Mouse (Mus musculus) mature B cell (primary cell): ENCODE measurements around the gene Olfr1393.
"Not testable (repeated sequence)": the region's sequence is repeated elsewhere in the genome, so short reads cannot be mapped to it uniquely, and the experiment has no call there.

Experiments used
- in situ Hi-C: fragments of 300-500 bp; cut with MboI; formaldehyde crosslinking; loops from 2 replicates; pipeline ENCODE4 v1.14.3; 2019

The Olfr1393 gene

DNA sequence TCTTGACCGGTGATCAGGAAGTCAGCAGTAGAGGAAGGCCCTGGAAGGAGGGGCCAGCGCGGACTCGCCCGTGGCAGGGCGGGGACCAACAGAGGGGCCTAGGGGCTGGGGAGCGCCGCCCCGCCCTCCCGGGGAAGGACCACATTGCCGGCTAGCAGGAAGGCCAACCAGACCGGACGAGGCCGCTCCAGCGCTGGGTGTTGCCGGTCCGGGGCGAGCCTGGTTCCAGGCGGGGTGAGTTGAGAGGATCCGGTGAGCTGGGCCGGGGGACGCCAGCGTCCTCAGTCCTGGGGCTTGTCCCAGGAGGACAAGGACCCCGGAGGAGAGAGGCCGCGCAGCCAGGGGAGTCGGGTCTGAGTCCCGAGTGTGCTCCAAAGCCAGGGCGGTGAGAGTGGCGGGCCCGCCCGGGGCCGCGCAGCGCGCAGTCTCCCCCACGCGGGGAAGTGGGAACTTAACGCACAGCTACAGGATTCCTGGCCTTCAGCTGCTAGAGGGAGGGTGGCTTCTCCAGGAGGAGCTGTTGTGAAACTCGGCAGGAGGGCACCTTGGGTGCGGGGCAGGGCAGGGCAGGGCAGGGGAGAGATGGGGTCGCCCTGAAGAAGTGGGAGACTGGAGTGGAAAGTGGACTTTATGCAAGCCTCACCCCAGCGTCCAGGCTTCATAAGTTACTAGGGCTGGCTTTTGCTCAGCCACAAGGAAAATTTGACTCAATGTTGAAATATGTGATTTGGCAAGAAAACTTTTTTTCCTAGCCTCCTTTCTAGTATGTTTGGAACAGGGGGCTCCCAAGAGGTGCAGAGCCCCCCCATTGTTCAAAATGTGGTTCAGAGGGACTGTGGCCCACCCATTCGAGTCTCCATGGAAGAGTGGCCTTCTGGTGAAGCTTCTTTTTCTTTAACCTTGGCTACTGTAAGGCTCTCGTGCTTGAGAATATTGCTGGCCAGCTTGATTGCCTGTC is 27.4 kb upstream of the Olfr1393 start:
- in situ Hi-C loops, result no loop called here

DNA sequence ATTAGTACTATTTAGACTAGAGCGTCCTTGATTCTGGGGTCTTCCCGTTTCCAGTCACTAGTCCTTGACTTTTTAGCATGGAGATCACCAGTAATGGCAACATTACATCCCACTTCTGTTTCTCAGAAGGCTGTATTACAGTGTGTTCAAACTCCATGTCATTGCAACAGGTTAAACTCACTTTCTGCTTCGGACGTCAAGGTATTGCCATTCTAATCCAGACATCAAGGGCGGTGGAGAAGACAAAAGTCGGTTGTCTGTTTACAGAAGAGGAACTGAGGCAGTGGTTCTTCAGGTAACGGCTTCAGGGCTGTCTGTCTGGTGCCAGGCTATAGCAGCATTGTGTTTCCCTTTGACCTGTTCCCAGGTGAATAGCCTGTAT is 26.7 kb upstream of the Olfr1393 start:
- in situ Hi-C loops, result no loop called here

DNA sequence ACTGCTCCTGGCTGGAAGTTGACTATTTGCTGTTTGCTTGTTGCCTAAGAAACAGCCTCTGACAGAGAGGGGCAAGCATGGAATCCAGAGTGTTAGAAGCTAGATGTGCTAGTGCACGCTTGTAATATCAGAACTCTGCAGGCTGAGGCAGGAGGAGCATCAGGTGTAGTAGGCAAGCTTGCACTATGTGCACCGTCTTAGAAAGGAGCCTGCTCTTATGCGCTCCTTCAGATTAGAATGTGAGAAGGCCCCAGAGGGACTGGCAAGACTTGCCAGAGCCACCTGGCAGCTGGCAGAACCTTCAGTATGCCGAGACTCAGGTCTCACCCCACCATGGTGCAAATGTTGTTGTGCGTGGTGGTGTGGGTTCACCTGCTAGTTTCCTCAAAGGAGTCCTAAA is 26.1 kb upstream of the Olfr1393 start:
- in situ Hi-C loops, result no loop called here

DNA sequence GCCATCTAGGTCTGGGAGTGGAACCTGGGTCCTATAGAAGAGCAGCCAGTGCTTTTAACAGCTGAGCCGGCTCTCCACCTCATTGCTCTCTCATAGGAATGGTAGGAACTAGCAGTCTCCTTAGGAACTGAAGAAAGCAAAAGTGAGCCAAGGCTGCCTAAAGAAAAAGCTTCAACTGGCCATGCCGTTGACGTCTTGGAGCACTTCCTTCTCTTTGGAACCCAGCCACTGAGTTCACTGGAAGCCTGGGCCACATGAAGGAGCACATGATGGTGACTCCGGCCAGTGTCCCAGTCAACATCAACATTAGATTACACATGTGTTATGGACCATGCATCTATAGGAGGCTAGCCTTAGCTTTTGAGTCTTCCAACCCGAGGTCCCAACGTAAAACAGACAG is 25.1 kb upstream of the Olfr1393 start:
- in situ Hi-C loops, result no loop called here

DNA sequence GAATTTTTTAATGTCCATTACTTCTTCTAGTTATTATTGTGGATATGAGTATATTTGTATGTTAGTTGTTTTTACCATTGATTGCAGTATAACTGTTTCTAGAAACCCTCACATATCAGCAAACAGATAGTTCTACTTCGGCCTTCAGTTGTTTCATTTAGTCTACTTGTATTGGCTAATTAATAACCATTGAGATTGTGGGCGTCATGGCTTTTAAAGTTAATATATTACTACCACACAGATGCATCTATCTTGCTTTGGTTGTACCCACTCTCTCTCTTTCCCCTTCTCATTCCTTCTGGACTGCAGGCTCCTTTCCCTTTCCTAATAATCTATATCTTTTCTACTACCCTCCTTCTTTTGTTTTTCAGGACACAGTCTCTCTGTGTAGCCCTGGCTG is 18.8 kb upstream of the Olfr1393 start:
- in situ Hi-C loops, result no loop called here

DNA sequence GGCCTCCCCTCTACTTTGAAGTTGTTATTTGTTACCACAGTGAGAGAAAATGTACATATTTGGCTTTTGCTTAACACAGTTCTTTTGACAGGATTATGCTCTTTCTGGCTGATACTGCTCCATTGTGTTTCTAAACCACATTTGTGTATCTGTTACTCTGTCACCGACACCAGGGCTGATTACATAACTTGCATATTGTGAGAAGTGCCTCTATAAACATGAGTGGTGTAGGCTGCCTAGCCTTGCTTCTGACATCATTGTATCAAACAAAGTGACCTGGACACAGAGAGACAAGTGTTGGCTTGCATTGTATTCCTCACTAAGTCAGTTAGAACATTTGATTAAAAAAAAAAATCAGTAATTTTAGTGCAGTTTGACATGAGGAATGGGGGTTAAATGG is 18.3 kb upstream of the Olfr1393 start:
- in situ Hi-C loops, result no loop called here

DNA sequence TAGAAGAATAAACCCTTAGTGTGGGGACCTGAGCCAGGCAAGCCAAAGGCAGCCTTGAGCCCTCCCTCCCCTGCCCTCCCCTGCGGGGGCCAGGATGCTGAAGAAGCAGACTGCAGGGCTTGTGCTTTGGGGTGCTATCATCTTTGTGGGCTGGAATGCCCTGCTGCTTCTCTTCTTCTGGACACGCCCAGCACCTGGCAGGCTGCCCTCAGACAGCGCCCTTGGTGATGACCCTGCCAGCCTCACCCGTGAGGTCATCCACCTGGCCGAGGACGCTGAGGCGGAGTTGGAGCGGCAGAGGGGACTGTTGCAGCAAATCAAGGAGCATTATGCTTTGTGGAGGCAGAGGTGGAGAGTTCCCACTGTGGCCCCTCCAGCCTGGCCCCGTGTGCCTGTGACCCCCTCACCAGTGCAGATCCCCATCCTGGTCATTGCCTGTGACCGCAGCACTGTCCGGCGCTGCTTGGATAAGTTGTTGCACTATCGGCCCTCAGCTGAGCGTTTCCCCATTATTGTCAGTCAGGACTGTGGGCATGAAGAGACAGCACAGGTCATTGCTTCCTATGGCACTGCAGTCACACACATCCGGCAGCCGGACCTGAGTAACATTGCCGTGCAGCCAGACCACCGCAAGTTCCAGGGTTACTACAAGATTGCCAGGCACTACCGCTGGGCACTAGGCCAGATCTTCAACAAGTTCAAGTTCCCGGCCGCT is 17.3 kb upstream of the Olfr1393 start:
- in situ Hi-C loops, result no loop called here

DNA sequence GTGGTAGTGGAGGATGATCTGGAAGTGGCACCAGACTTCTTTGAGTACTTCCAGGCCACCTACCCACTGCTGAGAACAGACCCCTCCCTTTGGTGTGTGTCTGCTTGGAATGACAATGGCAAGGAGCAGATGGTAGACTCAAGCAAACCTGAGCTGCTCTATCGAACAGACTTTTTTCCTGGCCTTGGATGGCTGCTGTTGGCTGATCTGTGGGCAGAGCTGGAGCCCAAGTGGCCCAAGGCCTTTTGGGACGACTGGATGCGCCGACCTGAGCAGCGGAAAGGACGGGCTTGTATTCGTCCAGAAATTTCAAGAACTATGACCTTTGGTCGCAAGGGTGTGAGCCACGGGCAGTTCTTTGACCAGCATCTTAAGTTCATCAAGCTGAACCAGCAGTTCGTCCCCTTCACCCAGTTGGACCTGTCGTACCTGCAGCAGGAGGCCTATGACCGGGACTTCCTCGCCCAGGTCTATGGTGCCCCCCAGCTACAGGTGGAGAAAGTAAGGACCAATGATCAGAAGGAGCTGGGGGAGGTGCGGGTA is 16.7 kb upstream of the Olfr1393 start:
- in situ Hi-C loops, result no loop called here

DNA sequence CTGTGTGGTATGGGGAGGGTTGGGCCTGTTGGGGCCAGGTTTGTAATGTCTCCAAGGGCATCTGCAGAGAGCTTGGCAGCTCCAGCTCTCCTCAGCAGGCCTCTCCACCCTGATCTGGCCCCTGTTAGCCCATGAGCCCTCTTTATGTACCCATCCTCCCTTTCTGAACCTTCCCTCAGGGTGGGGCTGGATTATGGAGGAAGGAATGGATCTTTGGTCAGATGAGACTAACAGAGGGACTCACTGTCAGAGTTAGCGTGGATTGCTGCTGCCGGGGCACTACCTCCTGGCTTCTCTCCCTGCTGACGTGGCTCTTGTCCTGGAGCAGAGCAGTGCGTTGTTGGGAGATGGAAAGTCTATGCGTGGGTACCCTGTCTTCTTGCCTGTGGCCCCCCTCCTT is 15.8 kb upstream of the Olfr1393 start:
- in situ Hi-C loops, result no loop called here

DNA sequence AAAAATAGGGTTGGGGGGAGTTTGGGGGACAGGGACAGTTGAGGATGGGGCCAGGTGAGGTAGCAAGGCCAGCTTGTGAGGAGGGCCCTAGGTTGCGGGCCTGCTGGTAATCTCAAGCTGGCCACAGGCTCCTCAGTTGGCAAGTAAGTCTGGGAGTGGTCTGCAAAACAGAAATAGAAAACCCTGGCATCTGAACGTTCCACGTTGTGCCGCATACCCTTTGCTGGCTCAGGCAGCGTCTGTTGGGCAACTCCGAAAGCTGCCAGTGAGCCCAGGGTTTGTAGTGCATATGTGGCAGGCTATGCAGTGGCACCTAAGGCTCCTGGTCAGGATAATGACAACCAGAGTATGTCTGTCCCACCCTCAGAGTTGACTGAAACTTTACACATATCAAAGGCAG is 15.0 kb upstream of the Olfr1393 start:
- in situ Hi-C loops, result no loop called here

DNA sequence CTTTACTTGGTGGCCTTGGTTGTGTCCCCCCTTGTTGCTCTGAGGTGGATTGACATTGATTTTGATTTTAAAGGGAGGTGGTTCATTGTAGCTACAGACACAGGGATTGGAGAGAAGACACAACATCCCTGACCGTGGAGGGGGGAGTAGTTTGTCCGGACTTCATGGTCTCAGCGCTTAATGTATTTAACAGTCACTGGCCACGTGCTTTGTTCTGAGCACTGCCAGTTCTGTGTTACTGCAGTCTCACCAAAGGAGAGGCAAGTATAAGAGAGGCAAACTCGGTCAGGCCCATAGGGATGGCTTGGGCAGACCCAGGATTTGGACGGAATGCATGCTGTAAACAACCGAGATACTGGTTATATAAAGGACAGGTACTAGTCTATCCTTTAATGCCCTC is 14.0 kb upstream of the Olfr1393 start:
- in situ Hi-C loops, result no loop called here

DNA sequence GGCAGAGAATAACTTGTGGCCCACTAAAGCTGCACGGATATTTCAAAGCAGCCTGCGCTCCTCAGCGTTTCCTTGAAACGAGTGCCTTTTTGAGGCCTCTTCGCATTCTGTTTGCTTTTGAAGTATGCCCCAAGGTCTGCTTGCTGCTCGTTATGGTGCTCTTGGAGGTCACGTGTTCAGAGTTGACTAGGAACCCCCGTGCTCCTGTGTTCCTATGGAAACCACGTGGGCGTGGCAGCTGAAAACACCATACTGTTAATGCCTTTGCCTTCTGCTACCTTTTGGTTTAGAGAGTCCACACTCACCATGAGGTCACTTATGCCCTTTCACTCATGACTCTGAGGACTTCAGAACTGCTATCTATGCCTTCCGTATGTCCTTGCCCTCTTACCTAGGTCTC is 13.5 kb upstream of the Olfr1393 start:
- in situ Hi-C loops, result no loop called here

DNA sequence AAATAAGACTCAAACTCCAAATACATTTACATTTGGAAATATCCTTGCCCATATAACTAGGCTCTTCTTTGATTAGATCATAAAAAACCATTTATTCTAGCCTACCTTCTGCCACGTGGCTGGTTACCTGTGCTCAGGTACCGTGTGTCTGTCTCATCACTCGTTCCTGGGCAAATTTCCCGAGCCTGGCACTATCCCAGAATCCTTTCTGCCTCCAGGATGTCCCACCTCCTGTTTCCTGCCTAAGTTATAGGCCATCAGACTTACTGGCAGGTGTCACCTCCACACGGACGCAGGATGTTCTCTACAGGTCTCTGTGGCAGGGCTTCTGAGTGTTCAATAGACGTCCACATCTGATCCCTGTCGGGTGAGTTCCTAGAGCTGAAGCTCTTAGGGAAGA is 13.0 kb upstream of the Olfr1393 start:
- in situ Hi-C loops, result no loop called here

DNA sequence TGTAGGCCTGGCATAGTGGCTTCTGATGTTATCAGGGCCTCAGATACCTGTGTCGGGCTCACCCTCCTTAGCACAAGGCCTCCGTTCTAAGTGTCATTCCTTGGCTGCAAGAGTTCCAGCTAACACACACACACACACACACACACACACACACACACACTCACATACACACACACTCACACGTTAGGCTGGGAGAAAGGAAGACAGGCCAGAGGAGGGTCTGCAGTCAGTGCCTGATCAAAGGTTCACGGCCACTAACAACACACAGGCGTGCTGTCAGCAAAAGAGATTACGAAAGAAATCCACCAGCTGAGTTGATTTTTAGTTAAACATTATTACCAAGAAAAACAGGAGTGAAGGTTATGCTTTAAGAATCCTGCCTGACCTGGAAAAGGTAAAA is 11.4 kb upstream of the Olfr1393 start:
- in situ Hi-C loops, result no loop called here

DNA sequence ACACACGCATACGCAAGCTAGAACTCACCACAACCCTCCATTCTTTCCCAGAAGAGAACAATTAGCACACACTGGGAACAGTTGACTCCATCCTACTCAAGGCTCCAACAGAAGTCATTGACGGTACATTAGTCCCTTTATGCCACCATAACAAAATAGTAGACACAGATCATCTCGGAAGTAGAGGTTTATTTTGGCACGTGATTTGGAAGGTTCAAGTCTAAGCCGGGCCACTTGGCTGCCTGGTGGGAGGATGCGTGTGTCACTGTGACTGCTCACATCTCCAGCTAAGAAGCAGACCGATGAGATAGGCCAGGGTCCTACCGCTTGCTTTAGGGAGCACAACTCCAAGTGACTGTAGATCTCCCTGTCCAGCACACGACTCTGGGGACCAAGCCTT is 10.8 kb upstream of the Olfr1393 start:
- in situ Hi-C loops, result no loop called here

DNA sequence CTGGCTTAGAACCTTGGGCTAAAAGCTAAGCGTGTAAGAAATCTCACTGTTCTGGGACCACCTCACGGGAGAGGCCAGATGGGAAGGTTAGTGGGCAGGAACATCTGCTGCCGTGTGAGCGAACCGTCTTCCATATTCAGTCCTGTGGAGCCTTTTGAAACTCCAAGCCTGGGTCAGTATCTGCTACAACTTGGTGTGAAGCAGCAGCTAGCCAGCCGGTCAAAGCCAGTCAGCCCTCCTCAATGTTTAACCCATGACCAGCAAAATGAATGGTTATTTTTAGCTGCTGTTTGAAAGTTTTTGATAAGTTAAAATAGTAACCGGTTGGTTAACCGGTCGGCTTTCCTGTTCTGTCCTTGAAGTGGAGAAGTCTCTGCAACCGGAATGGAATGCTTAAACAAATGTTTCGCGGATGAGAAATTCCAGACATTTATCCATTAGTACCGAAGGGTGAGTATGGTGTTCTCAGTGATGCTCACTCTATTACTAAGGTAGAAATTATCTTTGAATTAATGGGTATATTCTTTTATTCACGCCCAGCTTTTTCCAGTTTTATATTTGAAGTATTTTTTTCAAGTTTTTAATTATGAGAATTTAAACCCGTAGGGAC is 10.0 kb upstream of the Olfr1393 start:
- in situ Hi-C loops, result no loop called here

DNA sequence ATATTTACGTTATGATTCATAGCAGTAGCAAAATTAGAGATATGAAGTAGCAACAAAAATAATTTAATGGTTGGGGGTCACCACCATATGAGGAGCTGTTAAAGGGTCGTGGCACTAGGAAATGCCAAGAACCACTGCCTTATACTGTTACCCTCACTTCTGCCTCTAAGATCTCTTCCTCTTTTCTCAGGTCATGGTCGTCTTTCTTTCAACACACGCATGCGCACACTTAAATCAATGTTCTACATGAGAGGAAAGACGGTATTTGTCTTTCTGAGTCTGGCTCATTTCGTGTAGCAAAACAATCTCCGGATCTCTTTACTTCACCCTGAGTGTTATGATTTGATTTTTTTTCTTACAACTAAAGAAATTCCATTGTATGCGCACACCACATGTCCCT is 8.3 kb upstream of the Olfr1393 start:
- in situ Hi-C loops, result no loop called here

DNA sequence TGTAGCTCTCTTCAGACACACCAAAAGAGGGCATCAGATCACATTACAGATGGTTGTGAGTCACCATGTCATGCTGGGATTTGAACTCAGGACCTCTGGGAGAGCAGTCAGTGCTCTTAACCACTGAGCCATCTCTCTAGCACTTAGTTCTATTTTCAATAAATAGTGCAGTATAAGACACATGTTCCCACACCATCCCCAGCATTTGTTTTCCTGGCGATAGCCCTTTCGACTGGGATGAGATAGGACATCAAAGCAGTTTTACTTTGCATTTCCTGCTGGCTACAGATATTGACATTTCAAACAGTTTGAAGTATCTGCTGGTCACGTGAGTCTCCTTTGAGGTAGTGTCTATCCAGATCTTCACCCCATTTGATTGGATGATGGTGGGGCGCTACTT is 7.7 kb upstream of the Olfr1393 start:
- in situ Hi-C loops, result no loop called here

DNA sequence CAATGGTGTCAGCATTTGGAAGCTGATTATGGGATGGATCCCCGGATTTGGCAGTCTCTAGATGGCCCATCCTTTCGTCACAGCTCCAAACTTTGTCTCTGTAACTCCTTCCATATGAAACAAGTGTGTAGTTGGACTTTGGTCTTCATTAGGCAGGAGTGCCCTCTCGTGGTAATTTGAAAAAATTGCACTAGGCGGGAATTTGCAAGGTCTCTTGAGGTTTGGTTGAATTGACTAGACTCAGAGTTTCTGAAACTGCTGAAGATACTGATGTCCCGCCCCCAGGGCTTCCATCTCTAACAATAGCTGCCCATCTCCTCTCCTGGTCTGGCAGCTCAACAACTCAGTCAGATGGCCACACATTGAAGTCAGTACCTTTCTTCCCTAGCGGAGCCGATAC is 6.8 kb upstream of the Olfr1393 start:
- in situ Hi-C loops, result no loop called here

DNA sequence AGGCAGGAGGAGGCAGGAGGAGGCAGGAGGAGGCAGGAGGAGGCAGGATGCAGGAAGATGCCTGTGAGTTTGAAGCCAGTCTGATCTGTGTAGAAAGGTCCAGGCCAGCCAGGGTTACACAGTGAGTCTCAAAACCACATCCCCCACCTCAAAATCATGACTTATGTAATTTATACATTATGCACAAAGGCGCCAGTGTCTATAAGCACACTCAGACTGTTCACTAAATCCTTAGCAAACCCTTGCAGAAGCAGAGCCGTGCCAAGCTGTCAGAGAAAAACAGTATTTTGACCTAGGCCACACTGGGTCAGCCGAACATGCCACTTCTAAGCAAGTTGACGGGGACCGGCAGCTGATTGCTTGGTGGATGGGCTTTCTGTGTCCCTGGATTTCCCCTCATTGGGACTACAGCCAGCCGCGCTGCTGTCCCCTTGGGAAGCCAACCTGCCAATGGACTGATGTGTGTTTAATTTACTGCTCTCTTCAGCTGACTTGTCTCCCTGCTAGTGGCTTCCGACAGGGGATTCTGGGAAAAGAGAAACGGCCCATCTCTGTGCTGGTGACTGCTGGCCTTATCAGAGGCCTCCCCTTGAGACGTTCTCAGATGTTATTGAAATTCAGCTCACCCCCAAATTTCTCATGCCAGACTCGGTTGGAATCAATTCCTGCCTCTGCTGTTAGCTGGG is 4.1 kb upstream of the Olfr1393 start:
- in situ Hi-C loops, result no loop called here

DNA sequence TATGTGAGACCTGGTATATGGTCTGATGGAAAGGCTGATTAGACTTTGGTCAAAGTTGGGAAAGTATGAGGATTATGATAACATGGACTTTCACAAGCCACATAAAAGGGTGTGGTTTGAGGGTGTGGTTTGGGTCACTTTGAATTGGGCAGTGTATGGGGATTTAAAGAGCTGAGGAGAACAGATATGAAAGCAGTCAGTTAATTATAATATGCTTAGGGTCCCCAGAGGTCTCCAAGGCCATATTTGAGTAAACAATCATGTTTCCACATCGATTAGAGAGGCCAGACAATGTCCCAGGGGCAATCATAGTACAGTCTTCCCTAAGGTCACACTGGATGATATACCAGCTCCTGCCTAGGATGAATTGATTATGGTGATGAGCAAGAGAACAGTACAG is 6.9 kb downstream of the Olfr1393 start, which contains the start of gene Olfr1392:
TSS of gene Olfr1392 (plus strand) at position 301 of the 400 bp plus-strand sequence.
- in situ Hi-C loops, result not testable (repeated sequence)

DNA sequence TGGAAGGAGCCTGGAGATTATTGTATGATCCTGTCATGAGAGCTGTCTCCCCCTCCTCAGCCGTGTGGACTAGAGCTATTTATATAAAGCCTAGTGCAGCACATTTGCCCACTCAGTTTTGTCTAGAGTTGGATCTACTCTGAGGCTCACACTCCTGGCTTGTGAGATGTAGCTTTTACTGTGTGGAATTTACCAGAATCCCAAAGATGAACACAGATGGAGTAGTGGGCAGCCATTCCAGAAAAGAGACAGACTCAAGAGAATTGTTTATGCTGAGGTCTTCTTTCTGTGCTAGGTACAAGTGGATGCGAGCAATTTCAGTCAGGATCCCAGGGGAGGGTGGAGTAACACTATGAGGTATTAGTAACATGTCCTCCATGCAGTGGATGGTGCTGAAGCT is 9.1 kb downstream of the Olfr1393 start:
- in situ Hi-C loops, result no loop called here
